Mouse (Mus musculus): ENCODE data around the gene Eif4a3.

DNA sequence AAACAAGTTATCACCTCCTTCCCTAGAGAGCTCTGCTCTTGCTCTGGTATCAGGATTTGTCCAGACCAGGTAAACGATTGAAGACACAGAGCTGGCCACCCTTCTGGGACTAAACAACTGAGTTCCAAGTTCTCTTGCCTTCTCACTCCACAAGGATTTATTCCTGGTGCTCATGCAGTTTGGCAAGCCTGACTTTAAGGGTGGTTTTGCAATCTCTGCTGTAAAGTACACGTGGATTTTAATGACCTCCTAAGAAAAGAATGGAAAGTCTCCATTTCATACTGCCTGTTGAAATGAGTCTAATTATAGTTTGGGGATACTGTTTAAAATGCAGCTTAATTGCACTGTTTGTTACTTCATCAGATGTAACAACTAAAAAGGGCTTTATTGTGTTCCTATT lies 1.1 kb upstream of the Eif4a3 start:
- TF ChIP-seq GATA1 (IDR thresholded peaks at IDR 0.05; ENCODE audit: low read depth, low read length) (no peak), CTCF (IDR thresholded peaks at IDR 0.05 in 2 of 3, conservative IDR thresholded peaks at IDR 0.05 in 1 of 3; ENCODE audit: control insufficient read depth in 1 of 3, insufficient read depth in 1 of 3, low read depth in 2 of 3, low read length in 3 of 3, poor library complexity in 1 of 3, severe bottlenecking in 1 of 3) (no peak), TAL1 (IDR thresholded peaks at IDR 0.05; ENCODE audit: low read length) (no peak)
